Mouse (Mus musculus): Measurements from ENCODE around the gene Srrm4. TPM values are rescaled to one million over a fixed set of nuclear protein-coding genes. Genes with fewer than 3 reads are reported as not detected.

Srrm4 gene
- polyA plus RNA-seq, 1 experiment from 2014 or later: 0.45 TPM

- Histone ChIP-seq H3K27me3 (ENCODE audit: control insufficient read depth, insufficient read depth, low read length) (no peaks in the 10 kb centered on the region), H3K9ac (ENCODE audit: low read length) (no peak overlapping the region), H3K36me3 (ENCODE audit: control insufficient read depth, insufficient read depth, low read length) (no peaks in the 10 kb centered on the region), H3K4me1 (replicated peaks; ENCODE audit: control insufficient read depth, insufficient read depth) (no peaks in the 10 kb centered on the region), H3K27ac (replicated peaks) (no peak overlapping the region), H3K9me3 (ENCODE audit: control insufficient read depth, low read length) (no peaks in the 10 kb centered on the region), H3K4me2 (replicated peaks; ENCODE audit: low read depth) (no peak overlapping the region), H3K4me3 (ENCODE audit: low read depth, low read length) (no peak overlapping the region)
- ATAC-seq (ENCODE audit: low FRiP score, low TSS enrichment) (no peak), DNase-seq (ENCODE audit: low spot score) (no peak)
- no peak for TF ChIP-seq EP300 (optimal IDR thresholded peaks at IDR 0.05)
- peak; percentile 63 for TF ChIP-seq CTCF (IDR thresholded peaks at IDR 0.05; ENCODE audit: low read depth)
- WGBS: 66% methylated on average over 27 of the region's 27 CpGs
Measured at GRCm38 (mm10) chr5:116444517-116444916, 147.1 kb downstream of the Srrm4 start.

GRCm38 (mm10) chr5:116443459-116443940 lies 148.1 kb downstream of the Srrm4 start:
- Histone ChIP-seq H3K27ac (replicated peaks) (no peak overlapping the region), H3K4me1 (replicated peaks; ENCODE audit: control insufficient read depth, insufficient read depth) (no peaks in the 10 kb centered on the region), H3K36me3 (ENCODE audit: control insufficient read depth, insufficient read depth, low read length) (no peaks in the 10 kb centered on the region), H3K27me3 (ENCODE audit: control insufficient read depth, insufficient read depth, low read length) (no peaks in the 10 kb centered on the region), H3K4me3 (ENCODE audit: low read depth, low read length) (no peak overlapping the region), H3K4me2 (replicated peaks; ENCODE audit: low read depth) (no peak overlapping the region), H3K9ac (ENCODE audit: low read length) (no peak overlapping the region), H3K9me3 (ENCODE audit: control insufficient read depth, low read length) (no peaks in the 10 kb centered on the region)
- WGBS: 71% methylated on average over 8 of the region's 8 CpGs
- no peak for ATAC-seq (ENCODE audit: low FRiP score, low TSS enrichment)
- no peak for DNase-seq (ENCODE audit: low spot score)
- TF ChIP-seq EP300 (optimal IDR thresholded peaks at IDR 0.05) (no peak), CTCF (IDR thresholded peaks at IDR 0.05; ENCODE audit: low read depth) (no peak)

- no peak for TF ChIP-seq EP300 (optimal IDR thresholded peaks at IDR 0.05)
- no peak for TF ChIP-seq CTCF (IDR thresholded peaks at IDR 0.05; ENCODE audit: low read depth)
- no peaks in the 10 kb centered on the region for H3K36me3 ChIP-seq (ENCODE audit: control insufficient read depth, insufficient read depth, low read length)
- DNase-seq (ENCODE audit: low spot score) (no peak), ATAC-seq (ENCODE audit: low FRiP score, low TSS enrichment) (no peak)
- no peak overlapping the region for H3K4me2 ChIP-seq (replicated peaks; ENCODE audit: low read depth)
- no peak overlapping the region for H3K27ac ChIP-seq (replicated peaks)
- H3K4me1 ChIP-seq (replicated peaks; ENCODE audit: control insufficient read depth, insufficient read depth): no peaks in the 10 kb centered on the region
- H3K9ac ChIP-seq (ENCODE audit: low read length): no peak overlapping the region
- H3K4me3 ChIP-seq (ENCODE audit: low read depth, low read length): no peak overlapping the region
- WGBS: 72% methylated on average over 7 of the region's 7 CpGs
- H3K9me3 ChIP-seq (ENCODE audit: control insufficient read depth, low read length): no peaks in the 10 kb centered on the region
- no peaks in the 10 kb centered on the region for H3K27me3 ChIP-seq (ENCODE audit: control insufficient read depth, insufficient read depth, low read length)
Measured at GRCm38 (mm10) chr5:116442697-116443458, 148.7 kb downstream of the Srrm4 start.

GRCm38 (mm10) chr5:116440251-116440650 lies 151.4 kb downstream of the Srrm4 start:
- Histone ChIP-seq H3K4me1 (replicated peaks; ENCODE audit: control insufficient read depth, insufficient read depth) (no peaks in the 10 kb centered on the region), H3K27me3 (ENCODE audit: control insufficient read depth, insufficient read depth, low read length) (no peaks in the 10 kb centered on the region), H3K27ac (replicated peaks) (no peak overlapping the region), H3K9me3 (ENCODE audit: control insufficient read depth, low read length) (no peaks in the 10 kb centered on the region), H3K4me2 (replicated peaks; ENCODE audit: low read depth) (no peak overlapping the region), H3K9ac (ENCODE audit: low read length) (no peak overlapping the region), H3K4me3 (ENCODE audit: low read depth, low read length) (no peak overlapping the region), H3K36me3 (ENCODE audit: control insufficient read depth, insufficient read depth, low read length) (no peaks in the 10 kb centered on the region)
- no peak for DNase-seq (ENCODE audit: low spot score)
- TF ChIP-seq CTCF (IDR thresholded peaks at IDR 0.05; ENCODE audit: low read depth) (no peak), EP300 (optimal IDR thresholded peaks at IDR 0.05) (no peak)
- ATAC-seq (ENCODE audit: low FRiP score, low TSS enrichment): no peak
- WGBS: 43% methylated on average over 4 of the region's 4 CpGs

GRCm38 (mm10) chr5:116438328-116438727 lies 153.3 kb downstream of the Srrm4 start:
- Histone ChIP-seq H3K4me2 (replicated peaks; ENCODE audit: low read depth) (no peak overlapping the region), H3K9me3 (ENCODE audit: control insufficient read depth, low read length) (no peaks in the 10 kb centered on the region), H3K9ac (ENCODE audit: low read length) (no peak overlapping the region), H3K36me3 (ENCODE audit: control insufficient read depth, insufficient read depth, low read length) (no peaks in the 10 kb centered on the region), H3K27me3 (ENCODE audit: control insufficient read depth, insufficient read depth, low read length) (no peaks in the 10 kb centered on the region), H3K27ac (replicated peaks) (no peak overlapping the region), H3K4me1 (replicated peaks; ENCODE audit: control insufficient read depth, insufficient read depth) (no peaks in the 10 kb centered on the region), H3K4me3 (ENCODE audit: low read depth, low read length) (no peak overlapping the region)
- TF ChIP-seq CTCF (IDR thresholded peaks at IDR 0.05; ENCODE audit: low read depth): no peak
- ATAC-seq (ENCODE audit: low FRiP score, low TSS enrichment): no peak
- DNase-seq (ENCODE audit: low spot score): no peak
- 51% methylated on average over 4 of the region's 4 CpGs for WGBS

GRCm38 (mm10) chr5:116436117-116436516 lies 155.5 kb downstream of the Srrm4 start:
- H3K27ac ChIP-seq (replicated peaks): no peak overlapping the region
- no peak for ATAC-seq (ENCODE audit: low FRiP score, low TSS enrichment)
- H3K9ac ChIP-seq (ENCODE audit: low read length): no peak overlapping the region
- no peak for DNase-seq (ENCODE audit: low spot score)
- no peaks in the 10 kb centered on the region for H3K4me1 ChIP-seq (replicated peaks; ENCODE audit: control insufficient read depth, insufficient read depth)
- H3K4me2 ChIP-seq (replicated peaks; ENCODE audit: low read depth): no peak overlapping the region
- no peaks in the 10 kb centered on the region for H3K9me3 ChIP-seq (ENCODE audit: control insufficient read depth, low read length)
- H3K4me3 ChIP-seq (ENCODE audit: low read depth, low read length): no peak overlapping the region
- no peaks in the 10 kb centered on the region for H3K36me3 ChIP-seq (ENCODE audit: control insufficient read depth, insufficient read depth, low read length)
- TF ChIP-seq CTCF (IDR thresholded peaks at IDR 0.05; ENCODE audit: low read depth): no peak
- no peak for TF ChIP-seq EP300 (optimal IDR thresholded peaks at IDR 0.05)
- no peaks in the 10 kb centered on the region for H3K27me3 ChIP-seq (ENCODE audit: control insufficient read depth, insufficient read depth, low read length)
